Mouse (Mus musculus): ENCODE measurements around the gene Mindy3.

DNA sequence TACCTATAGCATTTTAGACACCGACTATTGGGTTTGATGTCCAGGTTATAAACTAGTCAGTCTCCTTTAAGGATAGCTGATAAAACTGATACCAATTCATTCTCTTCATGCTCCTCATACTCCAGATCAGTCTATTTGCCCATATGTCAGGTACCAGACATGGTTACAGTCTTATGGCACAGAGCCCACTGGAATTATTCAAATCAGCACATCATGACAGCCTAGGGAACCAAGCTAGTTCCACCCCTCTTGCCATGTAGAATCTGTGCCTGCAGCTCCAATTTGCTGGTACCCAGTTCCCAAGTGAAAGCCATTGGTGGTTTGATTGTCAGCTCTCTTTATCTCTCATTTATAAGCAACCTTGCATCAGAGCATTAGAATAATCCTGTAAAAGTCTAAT, 34.9 kb downstream of the Mindy3 start:
- TF ChIP-seq POLR2A (IDR thresholded peaks at IDR 0.05; ENCODE audit: insufficient read depth, low read length), result no peak
- TF ChIP-seq CTCF (IDR thresholded peaks at IDR 0.05; ENCODE audit: low read depth, low read length), result no peak
